Mouse (Mus musculus) brain, embryonic 14.5 days (tissue): ENCODE results near the gene Hspb2.

Source experiments
- CTCF ChIP-seq: fragments of 200-500 bp; IDR thresholded peaks from 2 replicates; pipeline ENCODE4 v1.5.1; 2012; ENCODE audit warnings: inconsistent platforms, mild to moderate bottlenecking, moderate library complexity, borderline replicate concordance; ENCODE audit not compliant: insufficient read depth, insufficient read length; ENCODE audit errors: extremely low read depth
- POLR2A ChIP-seq: fragments of 200-500 bp; IDR thresholded peaks from 2 replicates; pipeline ENCODE4 v1.6.1; 2012; ENCODE audit warnings: mild to moderate bottlenecking, inconsistent platforms, borderline replicate concordance; ENCODE audit not compliant: poor library complexity, insufficient read depth, insufficient read length, severe bottlenecking; ENCODE audit errors: extremely low read depth

DNA sequence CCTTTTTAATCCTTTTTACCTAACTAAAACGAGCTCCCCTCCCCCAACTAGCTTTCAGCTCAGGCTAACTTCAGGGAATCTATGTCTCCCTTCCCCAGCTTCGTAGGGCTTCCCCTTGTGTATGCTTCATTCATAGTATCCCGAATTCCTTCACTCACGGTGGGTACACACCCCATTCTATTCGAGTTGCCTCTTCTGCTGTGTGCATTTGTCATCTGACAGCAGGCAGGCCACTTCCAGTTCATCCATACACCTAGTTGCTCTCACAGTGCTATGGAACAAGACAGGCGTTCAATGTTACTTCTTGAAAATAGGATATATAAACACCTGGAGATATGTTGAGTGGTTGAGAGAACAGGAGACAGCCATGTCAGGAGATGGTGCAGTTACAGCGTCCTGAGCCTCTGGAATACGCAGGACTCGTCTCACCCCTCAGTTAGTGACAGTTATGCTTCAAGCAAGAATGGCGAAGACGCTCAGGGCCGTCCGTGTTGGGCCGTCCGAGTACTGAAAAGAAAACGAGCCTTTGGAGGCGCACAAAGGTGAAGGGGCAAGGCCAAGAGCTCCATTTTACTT lies 15.5 kb upstream of the Hspb2 start:
- no peak for TF ChIP-seq CTCF
- TF ChIP-seq POLR2A, result no peak
